Mouse (Mus musculus): Measurements from ENCODE around the gene Slc29a2. TPM values are rescaled to one million over a fixed set of nuclear protein-coding genes. Genes with fewer than 3 reads are reported as not detected.

Gene Slc29a2
- total RNA-seq, 4 experiments from 2014 or later: 4.0 to 6.1 (median 4.3) TPM

- DNase-seq (ENCODE audit: low spot score in 2 of 2): no peak
Measured at GRCm38 (mm10) chr19:5058801-5059771, 35.4 kb downstream of the Slc29a2 start.

- no peak for DNase-seq (ENCODE audit: low spot score in 2 of 2)
Measured at GRCm38 (mm10) chr19:5060365-5061330, 37.0 kb downstream of the Slc29a2 start.

- no peak for DNase-seq (ENCODE audit: low spot score in 2 of 2)
Measured at GRCm38 (mm10) chr19:5062041-5062440, 38.4 kb downstream of the Slc29a2 start.

- peak in 1 of 2 experiments; percentile 62 for DNase-seq (ENCODE audit: low spot score in 2 of 2)
Measured at GRCm38 (mm10) chr19:5062446-5062845, 38.8 kb downstream of the Slc29a2 start.

GRCm38 (mm10) chr19:5065104-5065503 is 41.4 kb downstream of the Slc29a2 start:
- DNase-seq (ENCODE audit: low spot score in 2 of 2): peak in 1 of 2 experiments; percentile 57

- DNase-seq (ENCODE audit: low spot score in 2 of 2): no peak
Measured at GRCm38 (mm10) chr19:5067040-5067799, 43.6 kb downstream of the Slc29a2 start.

GRCm38 (mm10) chr19:5067867-5068569 is 44.4 kb downstream of the Slc29a2 start, which contains the start of gene Cd248:
TSS of gene Cd248 (plus strand) at chr19:5068078.
- DNase-seq (ENCODE audit: low spot score in 2 of 2): peak; percentile 63 to 79

- no peak for DNase-seq (ENCODE audit: low spot score in 2 of 2)
Measured at GRCm38 (mm10) chr19:5068570-5069234, 45.0 kb downstream of the Slc29a2 start.

GRCm38 (mm10) chr19:5069486-5069885 is 45.8 kb downstream of the Slc29a2 start:
- DNase-seq (ENCODE audit: low spot score in 2 of 2): no peak

- DNase-seq (ENCODE audit: low spot score in 2 of 2): no peak
Measured at GRCm38 (mm10) chr19:5069978-5070377, 46.3 kb downstream of the Slc29a2 start.

GRCm38 (mm10) chr19:5071077-5071476 is 47.4 kb downstream of the Slc29a2 start:
- no peak for DNase-seq (ENCODE audit: low spot score in 2 of 2)

GRCm38 (mm10) chr19:5071545-5072369 is 48.1 kb downstream of the Slc29a2 start:
- DNase-seq (ENCODE audit: low spot score in 2 of 2): peak; percentile 73 to 79

- DNase-seq (ENCODE audit: low spot score in 2 of 2): no peak
Measured at GRCm38 (mm10) chr19:5072389-5073019, 48.8 kb downstream of the Slc29a2 start.

- DNase-seq (ENCODE audit: low spot score in 2 of 2): no peak
Measured at GRCm38 (mm10) chr19:5073028-5073427, 49.4 kb downstream of the Slc29a2 start.

- no peak for DNase-seq (ENCODE audit: low spot score in 2 of 2)
Measured at GRCm38 (mm10) chr19:5073518-5073917, 49.9 kb downstream of the Slc29a2 start.

- no peak for DNase-seq (ENCODE audit: low spot score in 2 of 2)
Measured at GRCm38 (mm10) chr19:5079279-5079678, 55.6 kb downstream of the Slc29a2 start.
